Mouse (Mus musculus) kidney, postnatal 0 days (tissue): Measurements from ENCODE around the gene Cox10. TPM values are rescaled to one million over a fixed set of nuclear protein-coding genes. Genes with fewer than 3 reads are reported as not detected.

Experiments used
- ATAC-seq: fragments of 200-750 bp; cut with Nextera tagmentation; replicated peaks from 2 replicates; pipeline ENCODE4 v1.8.0; 2017; ENCODE audit warnings: low read depth, moderate number of reproducible peaks, moderate TSS enrichment, moderate library complexity; ENCODE audit not compliant: low FRiP score
- DNase-seq: peaks from one replicate; pipeline ENCODE4 v3.0.0-alpha.2; 2016; ENCODE audit warnings: low spot score
- H3K27ac ChIP-seq: fragments of 300-500 bp; sonication (generic); 2 replicates; pipeline ENCODE4 v1.5.1; 2014; ENCODE audit warnings: mild to moderate bottlenecking
- H3K27me3 ChIP-seq: fragments of 300-500 bp; sonication (generic); 2 replicates; pipeline ENCODE4 v1.6.1; 2014; ENCODE audit warnings: low read length, mixed read lengths; ENCODE audit not compliant: insufficient read depth
- H3K36me3 ChIP-seq: fragments of 300-500 bp; sonication (generic); 2 replicates; pipeline ENCODE4 v1.6.1; 2014; ENCODE audit warnings: low read length, mixed read lengths; ENCODE audit not compliant: insufficient read depth
- H3K4me1 ChIP-seq: fragments of 300-500 bp; sonication (generic); replicated peaks from 2 replicates; pipeline ENCODE4 v1.6.1; 2014; ENCODE audit warnings: antibody characterized with exemption, low read length, mixed read lengths; ENCODE audit not compliant: insufficient read depth
- H3K4me2 ChIP-seq: fragments of 300-500 bp; sonication (generic); 2 replicates; pipeline ENCODE4 v1.6.1; 2014; ENCODE audit warnings: mild to moderate bottlenecking, low read length, moderate library complexity, mixed read lengths
- H3K4me3 ChIP-seq: fragments of 300-500 bp; sonication (generic); replicated peaks from 2 replicates; pipeline ENCODE4 v1.5.1; 2014; ENCODE audit warnings: low read depth, low read length
- H3K9ac ChIP-seq: fragments of 300-500 bp; sonication (generic); 2 replicates; pipeline ENCODE4 v1.6.1; 2014; ENCODE audit warnings: low read depth, low read length
- H3K9me3 ChIP-seq: fragments of 300-500 bp; sonication (generic); replicated peaks from 2 replicates; pipeline ENCODE4 v1.6.1; 2016; ENCODE audit warnings: low read length, inconsistent platforms, mixed read lengths
- CTCF ChIP-seq: IDR thresholded peaks from 2 replicates; pipeline ENCODE4 v1.5.1; 2016; ENCODE audit warnings: antibody characterized with exemption, low read depth, mild to moderate bottlenecking, moderate library complexity
- WGBS: fragments of 180-500 bp; shearing (Covaris S2); extraction: QIAGEN DNeasy Blood & Tissue Kit; methylation state at CpG from one replicate; pipeline ENCODE4 v1.1.7; 2014; 5-methylcytosine and 5-hydroxymethylcytosine counted together
- polyA plus RNA-seq: library from polyadenylated mRNA; unstranded; fragments of >200 nt; fragmentation: Nextera tagmentation; extraction: Ambion mirVana; gene quantifications from 2 replicates; pipeline ENCODE4 v1.2.1, GENCODE M21; 2015

The Cox10 gene
- polyA plus RNA-seq, 1 experiment from 2014 or later = 26.8 TPM

GRCm38 (mm10) chr11:63973973-63974372 lies 105.3 kb downstream of the Cox10 start:
- H3K9me3 ChIP-seq = no peaks in the 10 kb centered on the region
- DNase-seq (no peak), ATAC-seq (no peak)
- no peaks in the 10 kb centered on the region for H3K4me1 ChIP-seq
- no peaks in the 10 kb centered on the region for H3K27me3 ChIP-seq
- TF ChIP-seq CTCF = no peak
- no peak overlapping the region for H3K4me2 ChIP-seq
- 80% methylated on average over 2 of the region's 2 CpGs for WGBS
- H3K9ac ChIP-seq = no peak overlapping the region
- no peak overlapping the region for H3K4me3 ChIP-seq
- H3K27ac ChIP-seq = no peak overlapping the region
- peaks cover 7% of the 10 kb centered on the region; the same call in 1 of the 2 replicates for H3K36me3 ChIP-seq

- Histone ChIP-seq H3K9ac (no peak overlapping the region), H3K27ac (no peak overlapping the region), H3K36me3 (peaks cover 7% of the 10 kb centered on the region; the same call in 1 of the 2 replicates), H3K27me3 (no peaks in the 10 kb centered on the region), H3K4me2 (no peak overlapping the region), H3K4me3 (no peak overlapping the region), H3K9me3 (no peaks in the 10 kb centered on the region), H3K4me1 (0 out of 2 replicates have a peak, but pooled peaks cover 5% of the 10 kb centered on the region)
- 82% methylated on average over 9 of the region's 9 CpGs for WGBS
- no peak for TF ChIP-seq CTCF
- DNase-seq (no peak), ATAC-seq (no peak; the same call in 1 of the 2 replicates)
These were observed 107.8 kb downstream of the Cox10 start for GRCm38 (mm10) chr11:63971462-63971861.

GRCm38 (mm10) chr11:63970818-63971217 lies 108.5 kb downstream of the Cox10 start:
- Histone ChIP-seq H3K4me1 (peaks cover 9% of the 10 kb centered on the region; the same call in 1 of the 2 replicates), H3K27me3 (no peaks in the 10 kb centered on the region), H3K9ac (no peak overlapping the region), H3K4me2 (no peak overlapping the region), H3K9me3 (no peaks in the 10 kb centered on the region), H3K36me3 (peaks cover 7% of the 10 kb centered on the region; the same call in 1 of the 2 replicates), H3K4me3 (no peak overlapping the region), H3K27ac (no peak overlapping the region; the same call in 1 of the 2 replicates)
- peak; percentile 64 for ATAC-seq
- peak; percentile 73 for DNase-seq
- no peak for TF ChIP-seq CTCF
- 41% methylated on average over 6 of the region's 6 CpGs for WGBS

GRCm38 (mm10) chr11:63969205-63969910 lies 109.9 kb downstream of the Cox10 start:
- DNase-seq (no peak), ATAC-seq (no peak)
- H3K4me1 ChIP-seq = peaks cover 14% of the 10 kb centered on the region; the same call in 1 of the 2 replicates
- no peaks in the 10 kb centered on the region for H3K36me3 ChIP-seq
- no peak overlapping the region for H3K9ac ChIP-seq
- no peak overlapping the region for H3K4me2 ChIP-seq
- no peak for TF ChIP-seq CTCF
- no peaks in the 10 kb centered on the region for H3K9me3 ChIP-seq
- 57% methylated on average over 11 of the region's 11 CpGs for whole genome bisulfite sequencing
- no peak overlapping the region for H3K4me3 ChIP-seq
- H3K27ac ChIP-seq = no peak overlapping the region
- H3K27me3 ChIP-seq = no peaks in the 10 kb centered on the region

GRCm38 (mm10) chr11:63968388-63969035 lies 110.8 kb downstream of the Cox10 start:
- Histone ChIP-seq H3K27ac (no peak overlapping the region), H3K27me3 (no peaks in the 10 kb centered on the region), H3K4me2 (no peak overlapping the region), H3K9ac (no peak overlapping the region), H3K9me3 (no peaks in the 10 kb centered on the region), H3K4me3 (no peak overlapping the region), H3K36me3 (no peaks in the 10 kb centered on the region), H3K4me1 (peaks cover 14% of the 10 kb centered on the region; the same call in 1 of the 2 replicates)
- DNase-seq (no peak), ATAC-seq (no peak)
- TF ChIP-seq CTCF = no peak
- WGBS = 58% methylated on average over 3 of the region's 3 CpGs

GRCm38 (mm10) chr11:63967641-63968387 lies 111.5 kb downstream of the Cox10 start:
- H3K27me3 ChIP-seq = no peaks in the 10 kb centered on the region
- no peak overlapping the region for H3K27ac ChIP-seq
- H3K4me1 ChIP-seq = peaks cover 14% of the 10 kb centered on the region; the same call in 1 of the 2 replicates
- no peak for TF ChIP-seq CTCF
- H3K9me3 ChIP-seq = no peaks in the 10 kb centered on the region
- ATAC-seq (no peak), DNase-seq (no peak)
- WGBS = 72% methylated on average over 9 of the region's 9 CpGs
- no peaks in the 10 kb centered on the region for H3K36me3 ChIP-seq
- H3K4me2 ChIP-seq = no peak overlapping the region
- no peak overlapping the region for H3K4me3 ChIP-seq
- H3K9ac ChIP-seq = no peak overlapping the region
